Mouse (Mus musculus): ENCODE measurements at regions not wholly inside any gene's neighbourhood (a gene's known extent, or its start where the extent isn't known, plus 50 kb on each side); places are given as distances from the start of the nearest gene placed in this dataset.
A peak's percentile ranks its signal among the peaks of the same experiment; 100 is the strongest.

DNA sequence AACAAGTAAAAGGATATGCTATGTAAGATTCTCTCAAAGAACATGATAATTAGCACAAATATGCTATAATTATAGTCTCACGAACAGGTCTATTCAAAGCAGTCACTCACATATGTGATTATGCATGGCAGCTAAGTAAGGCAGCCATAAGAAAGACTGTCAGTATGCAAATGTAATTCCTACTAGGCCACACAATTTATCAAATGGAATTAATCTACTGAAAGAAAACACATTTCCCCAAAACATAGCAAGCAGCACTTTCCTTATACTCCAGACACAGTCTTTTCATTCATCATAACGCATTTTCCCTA lies 1242.3 kb downstream of the Zfp704 start:
- H3K9me3 ChIP-seq (replicated peaks; ENCODE audit: control insufficient read depth, low read length, poor library complexity, severe bottlenecking) = no peaks in the 10 kb centered on the region
- peak overlapping the region; percentile 42; the same call in 1 of the 2 replicates for H3K27ac ChIP-seq (ENCODE audit: low read length)
- H3K4me3 ChIP-seq (ENCODE audit: low read depth, low read length) = no peak overlapping the region
- 53% methylated on average over 2 of the region's 2 CpGs for WGBS
- H3K36me3 ChIP-seq (ENCODE audit: control insufficient read depth, insufficient read depth, low read length) = no peaks in the 10 kb centered on the region
- no peak overlapping the region for H3K4me2 ChIP-seq (ENCODE audit: low read length)
- no peaks in the 10 kb centered on the region for H3K4me1 ChIP-seq (ENCODE audit: control insufficient read depth, insufficient read depth, low read length)
- no peaks in the 10 kb centered on the region for H3K27me3 ChIP-seq (ENCODE audit: control insufficient read depth, insufficient read depth, low read depth, low read length)
- H3K9ac ChIP-seq (ENCODE audit: low read depth, low read length) = no peak overlapping the region
- ATAC-seq = peak; percentile 80

DNA sequence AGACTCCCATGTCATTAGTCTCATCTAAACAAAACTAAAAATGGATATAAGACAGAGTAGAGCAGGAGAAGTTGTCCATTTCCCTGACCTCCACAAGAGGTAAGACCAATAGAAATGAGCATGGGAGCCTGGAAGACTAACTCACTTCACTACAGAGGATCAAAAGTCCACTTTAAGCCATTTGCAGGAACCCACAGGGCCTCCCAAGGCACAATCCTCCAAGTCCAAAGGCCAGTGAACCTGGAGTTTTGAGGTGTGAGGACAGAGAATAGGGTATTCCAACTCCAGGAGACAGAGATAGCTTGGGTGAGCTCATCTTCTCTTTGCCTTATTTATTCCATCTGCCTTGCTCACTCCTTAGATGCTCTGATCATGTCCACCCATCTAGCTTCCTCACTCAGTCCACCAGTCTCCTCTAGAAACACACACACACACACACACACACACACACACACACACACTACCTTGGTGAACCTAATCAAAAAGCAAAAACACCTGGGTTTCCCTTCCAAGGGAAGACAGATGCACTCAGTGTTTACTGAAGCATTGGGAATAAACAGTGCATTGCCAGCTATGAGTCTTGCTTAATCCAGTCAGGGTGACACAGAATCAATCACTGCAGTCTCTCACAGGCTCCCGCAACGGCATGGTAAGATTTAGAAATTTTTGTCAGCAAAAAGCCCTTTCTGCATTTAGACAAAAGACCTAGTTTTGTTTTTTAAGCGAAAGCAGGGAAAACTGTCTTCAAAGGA lies 1242.8 kb downstream of the Zfp704 start:
- Histone ChIP-seq H3K9me3 (replicated peaks; ENCODE audit: control insufficient read depth, low read length, poor library complexity, severe bottlenecking) (no peaks in the 10 kb centered on the region), H3K4me1 (ENCODE audit: control insufficient read depth, insufficient read depth, low read length) (no peaks in the 10 kb centered on the region), H3K36me3 (ENCODE audit: control insufficient read depth, insufficient read depth, low read length) (no peaks in the 10 kb centered on the region), H3K27me3 (ENCODE audit: control insufficient read depth, insufficient read depth, low read depth, low read length) (no peaks in the 10 kb centered on the region), H3K27ac (ENCODE audit: low read length) (peak overlapping the region; percentile 42; the same call in 1 of the 2 replicates), H3K9ac (ENCODE audit: low read depth, low read length) (no peak overlapping the region), H3K4me2 (ENCODE audit: low read length) (no peak overlapping the region), H3K4me3 (ENCODE audit: low read depth, low read length) (no peak overlapping the region)
- peak; percentile 73 for ATAC-seq
- 49% methylated on average over 3 of the region's 3 CpGs for WGBS

Measured in midbrain, embryonic 16.5 days (tissue).